Mouse (Mus musculus): ENCODE results near the gene Rgs13. TPM values are rescaled to one million over a fixed set of nuclear protein-coding genes. Genes with fewer than 3 reads are reported as not detected.
"Not testable (repeated sequence)": the region's sequence is repeated elsewhere in the genome, so short reads cannot be mapped to it uniquely, and the experiment has no call there.

Gene Rgs13
- total RNA-seq, 2 experiments from 2014 or later: 0.91 to 1.0 TPM

DNA sequence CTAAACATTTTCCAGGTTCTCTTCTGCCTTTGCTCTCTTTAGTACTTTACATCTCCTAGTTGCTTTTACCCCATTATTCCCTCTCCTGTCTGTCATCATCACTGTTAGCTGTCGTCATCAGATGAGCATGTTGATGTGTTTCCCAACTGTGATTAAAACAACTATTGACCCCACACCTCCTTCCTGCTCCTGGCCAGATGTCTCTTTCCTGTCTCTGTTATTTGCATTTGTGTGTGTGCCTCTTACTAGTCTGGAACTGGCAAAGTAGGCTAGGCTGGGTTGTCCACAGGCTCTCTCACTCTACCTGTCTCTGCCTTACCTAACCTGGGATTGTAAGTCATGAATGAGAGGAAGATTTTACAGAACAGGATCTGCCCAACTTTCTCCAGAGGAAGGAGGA, 24.6 kb downstream of the Rgs13 start:
- DNase-seq (ENCODE audit: low spot score in 2 of 2): no peak

- no peak for DNase-seq (ENCODE audit: low spot score in 2 of 2)
Observed at GRCm38 (mm10) chr1:144152184-144152525, 25.0 kb downstream of the Rgs13 start.

- peak; percentile 43 to 74 for DNase-seq (ENCODE audit: low spot score in 2 of 2)
Observed at GRCm38 (mm10) chr1:144151401-144152183, 25.6 kb downstream of the Rgs13 start.

- no peak for DNase-seq (ENCODE audit: low spot score in 2 of 2)
Observed at GRCm38 (mm10) chr1:144149997-144150396, 27.2 kb downstream of the Rgs13 start.

DNA sequence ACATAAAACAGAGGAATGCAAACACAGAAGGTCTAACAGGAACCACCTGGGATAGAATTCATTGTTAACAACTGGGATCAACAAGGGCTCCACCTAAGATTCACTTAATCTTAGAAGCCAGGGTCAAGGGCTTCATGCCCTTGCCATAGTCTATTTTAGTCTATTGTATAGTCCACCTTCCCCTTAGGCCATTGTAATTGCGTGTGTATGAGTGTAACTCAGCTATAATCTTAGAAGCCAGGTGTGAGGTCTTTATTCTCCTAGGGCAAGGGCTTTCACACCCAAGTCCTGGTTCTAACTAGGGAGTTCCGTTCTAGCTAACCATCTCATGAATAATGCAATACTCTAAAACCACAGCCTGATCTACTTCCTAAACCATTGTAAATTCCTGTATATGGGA, 35.8 kb downstream of the Rgs13 start:
- not testable (repeated sequence) for DNase-seq (ENCODE audit: low spot score in 2 of 2)

DNA sequence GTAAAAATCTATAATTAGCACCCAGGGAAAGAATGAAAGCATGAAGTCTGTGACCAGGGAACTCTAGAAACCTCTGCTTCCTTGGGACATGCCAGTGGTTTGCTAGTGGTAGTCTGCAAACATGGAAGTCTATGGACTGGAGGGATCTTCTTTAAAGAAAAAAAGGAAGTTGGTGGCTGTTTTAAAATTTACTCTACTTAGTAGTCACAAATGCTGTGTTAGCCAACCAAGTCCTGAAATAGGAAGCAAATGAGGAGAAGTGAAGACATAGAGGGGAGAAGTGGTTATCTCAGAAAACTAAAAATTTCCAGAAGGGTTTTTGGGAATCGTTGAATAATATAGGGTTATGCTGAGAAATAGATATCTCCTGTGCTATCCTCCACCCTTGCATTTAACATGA, 37.3 kb downstream of the Rgs13 start:
- no peak for DNase-seq (ENCODE audit: low spot score in 2 of 2)

GRCm38 (mm10) chr1:144127965-144128364, 49.2 kb downstream of the Rgs13 start:
- DNase-seq (ENCODE audit: low spot score in 2 of 2): no peak

GRCm38 (mm10) chr1:144120042-144120441, 57.1 kb downstream of the Rgs13 start:
- DNase-seq (ENCODE audit: low spot score in 2 of 2): no peak

DNA sequence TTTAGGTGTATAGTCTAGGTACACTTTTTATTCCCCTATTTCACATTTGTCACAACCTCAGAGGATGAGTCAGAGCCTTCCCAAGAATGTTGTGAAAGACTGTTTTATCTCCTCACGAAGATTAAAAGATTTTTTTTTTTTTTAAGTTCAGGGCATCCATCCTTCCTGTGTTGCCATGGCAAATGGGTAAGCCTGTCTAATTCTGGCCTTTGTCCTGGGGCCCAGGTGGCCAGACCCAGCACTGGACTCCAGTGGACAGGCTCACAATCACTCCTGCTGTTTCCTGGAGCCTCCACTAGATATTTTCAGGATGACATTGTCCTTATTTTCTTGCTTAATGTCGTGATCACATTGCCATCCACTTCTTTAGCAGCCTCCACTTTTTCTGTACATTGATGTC, 57.7 kb downstream of the Rgs13 start:
- DNase-seq (ENCODE audit: low spot score in 2 of 2): no peak

DNA sequence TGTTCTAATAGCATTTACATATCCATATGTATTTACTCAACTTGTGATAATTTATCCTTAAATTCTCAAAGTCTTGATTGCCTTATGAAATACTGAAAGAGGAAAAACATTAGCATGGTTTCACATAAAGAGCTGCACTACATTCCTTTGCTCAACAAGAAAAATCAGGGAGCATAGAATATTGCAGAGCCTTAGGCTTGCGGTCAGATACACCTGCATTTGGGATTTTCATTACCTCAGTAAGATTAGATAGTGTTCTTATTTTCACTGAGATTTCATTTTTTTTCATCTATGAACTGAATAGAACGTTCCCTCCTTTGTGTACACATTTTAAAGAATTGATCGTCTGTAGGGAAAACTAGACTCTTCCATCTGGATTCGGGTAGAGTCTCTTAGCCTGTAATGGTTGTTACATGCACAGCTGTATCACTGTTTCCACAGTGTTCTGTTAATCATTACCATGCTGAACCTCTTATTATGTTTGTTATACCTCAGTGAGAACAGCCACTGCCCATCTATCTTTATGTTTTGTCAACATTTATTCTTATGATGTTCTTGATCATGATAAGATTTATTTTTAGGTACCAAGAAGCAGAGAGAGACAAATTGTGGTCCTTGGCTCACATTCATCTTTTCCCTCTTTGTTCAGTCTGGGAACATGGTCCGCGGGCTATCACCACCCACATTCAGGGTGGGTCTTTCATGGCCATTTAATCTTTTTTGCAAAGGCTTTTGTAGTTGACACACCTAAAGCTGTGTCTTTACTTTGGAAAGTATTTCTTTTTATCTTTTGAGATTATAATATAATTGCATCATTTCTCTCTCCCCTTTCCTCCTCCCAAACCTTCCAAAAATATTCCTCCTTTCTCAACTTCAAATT, 61.1 kb downstream of the Rgs13 start:
- DNase-seq (ENCODE audit: low spot score in 2 of 2): no peak

GRCm38 (mm10) chr1:144113438-144114074, 63.6 kb downstream of the Rgs13 start:
- no peak for DNase-seq (ENCODE audit: low spot score in 2 of 2)

DNA sequence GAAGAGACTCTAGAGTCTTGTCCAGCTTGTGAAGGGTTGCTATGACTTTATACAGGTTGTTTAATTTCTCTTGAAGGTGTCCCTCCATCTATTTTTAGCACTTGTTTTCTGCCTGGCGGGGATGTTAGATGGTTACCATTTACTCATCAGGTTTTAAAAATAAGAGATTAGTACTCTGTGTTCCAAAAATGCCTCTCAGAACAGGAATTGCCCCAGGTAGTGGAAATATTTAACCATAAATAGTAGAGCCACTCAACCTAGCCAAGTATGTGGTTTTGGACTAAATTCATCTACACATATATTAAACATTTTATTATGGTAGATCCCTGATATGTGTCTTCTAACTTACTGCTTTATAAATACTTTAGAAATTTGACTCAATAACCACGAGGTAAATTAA, 64.2 kb downstream of the Rgs13 start:
- no peak for DNase-seq (ENCODE audit: low spot score in 2 of 2)

DNA sequence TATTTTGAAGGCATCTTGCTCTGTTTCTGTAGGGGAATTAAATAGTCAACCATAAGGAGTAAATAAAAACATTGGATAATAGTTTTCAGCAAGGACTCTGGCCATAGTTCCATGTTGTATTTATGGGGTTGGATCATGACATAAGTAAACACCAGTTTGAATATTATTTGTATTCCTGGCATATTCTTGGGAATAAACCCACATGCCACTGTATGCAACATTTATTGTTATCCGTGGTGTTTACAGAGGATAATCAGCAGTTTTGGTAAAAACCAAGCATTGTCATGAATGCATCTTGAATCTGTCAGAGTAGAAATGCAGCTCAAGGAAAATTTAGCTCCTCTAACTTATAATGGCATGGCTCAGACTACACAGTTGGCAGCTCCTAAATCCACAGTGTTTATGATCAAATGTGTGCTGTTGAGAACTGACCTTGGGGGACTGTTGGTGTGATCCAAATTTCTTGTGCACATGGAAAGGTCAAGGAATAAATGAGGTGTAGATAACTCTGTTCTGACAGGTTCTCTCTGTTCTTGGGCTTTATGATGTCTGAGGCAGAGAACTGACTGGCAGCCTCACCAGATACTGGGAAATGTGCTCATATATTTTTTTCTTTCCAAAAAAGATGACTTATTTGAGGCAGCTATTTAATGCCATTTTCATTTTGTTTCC, 78.4 kb downstream of the Rgs13 start:
- no peak for DNase-seq (ENCODE audit: low spot score in 2 of 2)

DNA sequence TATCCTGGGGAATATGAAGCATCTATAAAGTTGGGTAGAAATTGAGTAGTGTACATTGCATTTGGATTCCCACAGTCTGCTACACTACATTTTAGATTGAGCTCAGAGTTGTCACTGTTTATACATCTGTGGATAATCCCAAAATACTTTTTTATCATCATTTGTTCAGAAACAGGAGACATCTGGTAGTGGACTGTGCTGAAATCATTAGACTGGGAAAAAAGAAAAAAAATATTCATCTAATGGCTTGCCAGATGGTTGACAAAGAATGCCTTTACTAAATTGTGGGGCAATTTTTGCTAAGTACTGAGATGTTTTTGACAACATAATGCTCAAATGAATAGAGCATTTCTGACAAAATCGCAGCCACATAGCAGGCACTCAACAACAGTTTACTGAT, 86.8 kb downstream of the Rgs13 start:
- DNase-seq (ENCODE audit: low spot score in 2 of 2): peak in 1 of 2 experiments; percentile 65

Other genes with a start within 250 kb of the Rgs13 start
- 10 to 100 TPM; 44.3 to 45.6 TPM for gene Rgs2, start 173.2 kb downstream of the Rgs13 start, total RNA-seq (2021)
- gene Rgs1, start 71.9 kb upstream of the Rgs13 start, total RNA-seq (2021): not detected

Data from layer of hippocampus, adult 18-20 months (tissue).